Mouse (Mus musculus): ENCODE measurements at regions not wholly inside any gene's neighbourhood (a gene's known extent, or its start where the extent isn't known, plus 50 kb on each side); places are given as distances from the start of the nearest gene placed in this dataset.

GRCm38 (mm10) chr10:21741575-21741974, 140.4 kb upstream of the Sgk1 start:
- Histone ChIP-seq H3K27ac (ENCODE audit: low read length) (no peak overlapping the region), H3K9me3 (ENCODE audit: control insufficient read depth, low read depth, low read length) (no peaks in the 10 kb centered on the region), H3K4me3 (ENCODE audit: low read depth, low read length) (no peak overlapping the region), H3K9ac (replicated peaks; ENCODE audit: low read depth, low read length) (no peak overlapping the region), H3K27me3 (ENCODE audit: control insufficient read depth, insufficient read depth, low read length) (no peaks in the 10 kb centered on the region), H3K4me1 (ENCODE audit: control insufficient read depth, insufficient read depth, low read length) (no peaks in the 10 kb centered on the region), H3K36me3 (ENCODE audit: control insufficient read depth, insufficient read depth, low read length) (no peaks in the 10 kb centered on the region), H3K4me2 (replicated peaks; ENCODE audit: low read depth, low read length) (no peak overlapping the region)
- WGBS = 80% methylated on average over 8 of the region's 8 CpGs
- no peak for ATAC-seq (ENCODE audit: insufficient number of reproducible peaks, insufficient read depth, low FRiP score, low read depth)

DNA sequence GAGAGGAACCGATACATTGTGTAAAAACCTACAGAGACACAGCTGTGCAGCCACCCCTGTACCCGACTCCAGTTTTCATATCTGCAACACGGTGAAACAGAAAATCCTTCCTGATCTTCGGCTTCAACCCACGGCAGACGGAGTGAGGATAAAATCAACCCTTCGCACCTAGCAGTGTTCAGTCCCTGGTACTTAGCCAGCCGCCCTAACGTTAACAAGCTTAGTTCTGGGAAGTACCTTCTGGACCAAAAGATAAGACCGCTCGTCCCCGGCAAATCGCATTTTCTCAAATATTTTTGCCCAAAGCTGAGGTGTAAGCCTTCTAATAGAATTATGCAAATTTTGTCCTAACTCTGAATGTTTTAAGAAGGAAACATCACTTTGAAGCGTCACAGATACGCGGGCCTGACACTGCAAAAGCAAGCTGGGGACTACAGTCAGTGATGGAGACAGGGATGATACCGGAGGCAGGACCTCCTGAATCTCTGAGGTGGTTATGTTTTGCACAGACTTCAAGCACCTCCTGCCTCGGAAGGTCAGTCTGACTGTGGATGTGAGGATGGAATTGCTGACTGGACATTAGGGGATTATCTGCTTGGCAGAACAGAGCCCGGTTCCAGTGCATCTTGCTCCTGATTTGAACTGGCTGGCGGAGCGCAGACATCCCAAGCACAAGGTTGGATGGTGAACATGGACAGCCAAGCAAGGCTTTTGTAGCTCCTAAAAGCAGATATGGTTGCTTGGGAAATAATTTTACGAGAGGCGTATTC, 139.8 kb upstream of the Sgk1 start:
- Histone ChIP-seq H3K4me2 (replicated peaks; ENCODE audit: low read depth, low read length) (no peak overlapping the region), H3K4me3 (ENCODE audit: low read depth, low read length) (no peak overlapping the region), H3K36me3 (ENCODE audit: control insufficient read depth, insufficient read depth, low read length) (no peaks in the 10 kb centered on the region), H3K4me1 (ENCODE audit: control insufficient read depth, insufficient read depth, low read length) (no peaks in the 10 kb centered on the region), H3K9me3 (ENCODE audit: control insufficient read depth, low read depth, low read length) (no peaks in the 10 kb centered on the region), H3K27me3 (ENCODE audit: control insufficient read depth, insufficient read depth, low read length) (no peaks in the 10 kb centered on the region), H3K9ac (replicated peaks; ENCODE audit: low read depth, low read length) (no peak overlapping the region), H3K27ac (ENCODE audit: low read length) (no peak overlapping the region)
- ATAC-seq (ENCODE audit: insufficient number of reproducible peaks, insufficient read depth, low FRiP score, low read depth) = no peak
- 87% methylated on average over 23 of the region's 23 CpGs for WGBS

DNA sequence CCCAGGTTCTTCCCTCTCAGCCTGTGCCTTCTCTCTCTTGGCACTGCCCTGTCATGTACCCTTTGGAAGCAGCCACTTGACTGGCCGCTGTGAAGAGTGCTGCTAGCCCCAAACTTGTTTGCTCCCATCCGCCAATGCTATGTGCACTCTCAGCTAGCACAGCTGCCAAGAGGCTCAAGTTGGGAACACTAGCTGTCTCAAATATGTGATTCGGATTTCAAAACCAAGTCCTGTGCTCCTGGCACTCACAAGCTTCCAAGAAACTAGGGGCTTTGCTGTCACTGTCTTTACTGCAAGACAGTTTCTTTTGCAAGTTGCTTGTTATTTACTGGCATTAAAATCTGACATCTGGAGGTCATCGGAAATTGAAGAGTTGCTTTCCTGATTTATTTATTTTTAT, 138.6 kb upstream of the Sgk1 start:
- no peak overlapping the region for H3K4me3 ChIP-seq (ENCODE audit: low read depth, low read length)
- no peaks in the 10 kb centered on the region for H3K9me3 ChIP-seq (ENCODE audit: control insufficient read depth, low read depth, low read length)
- 83% methylated on average over 4 of the region's 4 CpGs for WGBS

DNA sequence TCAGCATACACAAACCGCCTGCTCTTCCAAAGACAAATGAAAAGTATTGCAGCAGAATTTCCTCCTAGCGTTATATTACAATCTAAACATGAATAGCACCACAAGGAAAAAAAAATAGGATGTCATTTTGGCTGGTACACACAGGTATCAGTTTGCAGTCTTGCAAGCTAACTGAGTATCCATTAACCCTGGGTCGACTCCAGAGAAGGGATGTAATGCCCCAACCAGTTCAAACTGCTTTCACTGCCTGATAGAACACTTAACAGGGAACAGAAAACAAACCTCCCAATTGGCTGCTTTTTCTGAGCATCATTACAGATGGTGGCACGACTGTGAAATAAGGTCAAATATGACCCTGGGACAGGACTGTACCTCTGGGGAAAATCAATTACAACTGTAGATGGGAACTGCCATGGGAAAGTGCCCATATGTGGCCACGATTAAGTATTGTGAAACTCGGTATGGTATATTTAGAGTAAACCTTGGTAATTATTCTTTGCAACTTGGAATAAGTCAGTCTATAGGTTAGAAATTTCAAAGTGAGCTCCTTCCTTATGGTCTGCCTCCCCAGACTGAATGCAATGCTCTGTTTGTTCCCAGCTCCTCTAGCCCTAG, 137.5 kb upstream of the Sgk1 start:
- Histone ChIP-seq H3K4me1 (ENCODE audit: control insufficient read depth, insufficient read depth, low read length) (no peaks in the 10 kb centered on the region), H3K4me2 (replicated peaks; ENCODE audit: low read depth, low read length) (no peak overlapping the region), H3K27me3 (ENCODE audit: control insufficient read depth, insufficient read depth, low read length) (no peaks in the 10 kb centered on the region), H3K9ac (replicated peaks; ENCODE audit: low read depth, low read length) (no peak overlapping the region), H3K36me3 (ENCODE audit: control insufficient read depth, insufficient read depth, low read length) (no peaks in the 10 kb centered on the region), H3K4me3 (ENCODE audit: low read depth, low read length) (no peak overlapping the region), H3K27ac (ENCODE audit: low read length) (no peak overlapping the region), H3K9me3 (ENCODE audit: control insufficient read depth, low read depth, low read length) (no peaks in the 10 kb centered on the region)
- 61% methylated on average over 6 of the region's 6 CpGs for WGBS
- no peak for ATAC-seq (ENCODE audit: insufficient number of reproducible peaks, insufficient read depth, low FRiP score, low read depth)

More for the DNA sequence above, 138.6 kb upstream of the Sgk1 start:
- ATAC-seq (ENCODE audit: insufficient number of reproducible peaks, insufficient read depth, low FRiP score, low read depth) = no peak
- no peaks in the 10 kb centered on the region for H3K4me1 ChIP-seq (ENCODE audit: control insufficient read depth, insufficient read depth, low read length)
- no peaks in the 10 kb centered on the region for H3K36me3 ChIP-seq (ENCODE audit: control insufficient read depth, insufficient read depth, low read length)
- no peaks in the 10 kb centered on the region for H3K27me3 ChIP-seq (ENCODE audit: control insufficient read depth, insufficient read depth, low read length)
- H3K27ac ChIP-seq (ENCODE audit: low read length) = no peak overlapping the region
- H3K9ac ChIP-seq (replicated peaks; ENCODE audit: low read depth, low read length) = no peak overlapping the region
- no peak overlapping the region for H3K4me2 ChIP-seq (replicated peaks; ENCODE audit: low read depth, low read length)

DNA sequence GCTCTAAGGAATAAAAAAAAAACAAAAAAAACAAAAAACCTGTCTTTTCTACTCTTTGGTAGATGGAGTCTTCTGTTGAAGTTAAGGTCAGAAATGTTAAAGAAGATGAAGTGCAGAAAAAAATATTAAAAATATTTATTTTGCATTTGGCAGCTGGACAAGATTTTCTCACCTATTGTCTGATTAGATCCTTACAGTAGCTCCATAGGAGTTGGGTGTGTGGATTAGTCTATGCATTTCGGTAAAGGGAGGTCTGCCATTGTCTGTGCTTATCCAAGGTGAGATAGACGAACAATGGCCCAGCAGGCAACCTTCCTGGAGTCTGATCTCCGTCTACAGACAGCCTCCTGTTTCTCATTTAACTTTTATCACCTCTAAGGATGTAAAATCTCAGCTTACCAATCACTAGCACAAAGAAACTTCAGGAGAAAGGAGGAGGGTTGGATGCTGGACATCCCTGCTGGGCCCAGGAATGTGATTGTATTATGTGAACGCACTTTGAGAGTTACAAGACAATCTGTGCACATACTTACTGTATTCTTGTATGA, 136.0 kb upstream of the Sgk1 start:
- H3K4me3 ChIP-seq (ENCODE audit: low read depth, low read length) = no peak overlapping the region
- H3K36me3 ChIP-seq (ENCODE audit: control insufficient read depth, insufficient read depth, low read length) = no peaks in the 10 kb centered on the region
- WGBS = 46% methylated on average over 4 of the region's 4 CpGs
- H3K27me3 ChIP-seq (ENCODE audit: control insufficient read depth, insufficient read depth, low read length) = no peaks in the 10 kb centered on the region
- no peak for ATAC-seq (ENCODE audit: insufficient number of reproducible peaks, insufficient read depth, low FRiP score, low read depth)
- no peaks in the 10 kb centered on the region for H3K4me1 ChIP-seq (ENCODE audit: control insufficient read depth, insufficient read depth, low read length)
- H3K4me2 ChIP-seq (replicated peaks; ENCODE audit: low read depth, low read length) = no peak overlapping the region
- no peak overlapping the region for H3K9ac ChIP-seq (replicated peaks; ENCODE audit: low read depth, low read length)
- no peak overlapping the region for H3K27ac ChIP-seq (ENCODE audit: low read length)
- H3K9me3 ChIP-seq (ENCODE audit: control insufficient read depth, low read depth, low read length) = no peaks in the 10 kb centered on the region

DNA sequence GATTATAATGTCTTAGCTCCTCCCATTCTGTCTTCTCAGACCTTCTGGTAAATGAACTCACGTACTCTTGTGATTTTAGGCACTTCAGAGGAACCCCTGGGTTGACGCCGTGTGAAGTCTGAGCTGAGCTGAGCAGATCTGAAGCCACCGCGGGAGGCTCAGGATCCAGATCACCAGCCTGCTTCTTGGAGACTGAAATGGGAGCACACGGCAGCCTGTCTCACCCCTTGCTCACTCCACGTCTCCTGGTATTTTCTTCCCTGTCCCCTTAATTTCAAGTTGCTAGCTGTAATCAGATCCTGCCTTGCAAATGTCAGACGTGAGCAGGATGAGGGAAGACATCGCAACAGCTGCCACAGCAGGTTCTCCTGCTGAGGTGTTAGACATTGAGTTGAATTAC, 135.3 kb upstream of the Sgk1 start:
- H3K27me3 ChIP-seq (ENCODE audit: control insufficient read depth, insufficient read depth, low read length) = no peaks in the 10 kb centered on the region
- H3K4me2 ChIP-seq (replicated peaks; ENCODE audit: low read depth, low read length) = no peak overlapping the region
- WGBS = 21% methylated on average over 9 of the region's 9 CpGs
- H3K9me3 ChIP-seq (ENCODE audit: control insufficient read depth, low read depth, low read length) = no peaks in the 10 kb centered on the region
- H3K4me1 ChIP-seq (ENCODE audit: control insufficient read depth, insufficient read depth, low read length) = no peaks in the 10 kb centered on the region
- H3K36me3 ChIP-seq (ENCODE audit: control insufficient read depth, insufficient read depth, low read length) = no peaks in the 10 kb centered on the region
- no peak overlapping the region for H3K27ac ChIP-seq (ENCODE audit: low read length)
- H3K9ac ChIP-seq (replicated peaks; ENCODE audit: low read depth, low read length) = no peak overlapping the region
- no peak for ATAC-seq (ENCODE audit: insufficient number of reproducible peaks, insufficient read depth, low FRiP score, low read depth)
- H3K4me3 ChIP-seq (ENCODE audit: low read depth, low read length) = no peak overlapping the region

DNA sequence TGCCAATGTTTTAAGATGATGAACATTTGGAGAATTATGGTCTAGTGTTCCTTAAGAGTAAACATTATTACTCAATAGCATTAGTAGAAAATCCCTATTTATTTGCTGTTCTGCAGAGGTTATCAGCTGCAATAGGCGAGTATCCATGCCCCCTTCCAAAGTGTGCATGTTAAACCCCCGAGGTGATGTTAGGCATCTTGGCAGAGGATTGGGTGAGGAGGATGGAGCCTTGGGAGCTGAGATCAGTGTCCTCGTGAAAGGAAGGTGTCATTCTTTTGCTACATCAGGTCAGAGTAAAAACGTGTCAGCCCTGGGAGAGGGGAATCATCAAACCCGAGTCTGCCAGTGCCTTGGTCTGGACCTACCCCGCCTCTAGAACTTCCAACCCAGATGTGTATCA, 130.7 kb upstream of the Sgk1 start:
- Histone ChIP-seq H3K9me3 (ENCODE audit: control insufficient read depth, low read depth, low read length) (no peaks in the 10 kb centered on the region), H3K4me3 (ENCODE audit: low read depth, low read length) (no peak overlapping the region), H3K27ac (ENCODE audit: low read length) (no peak overlapping the region), H3K27me3 (ENCODE audit: control insufficient read depth, insufficient read depth, low read length) (no peaks in the 10 kb centered on the region), H3K4me1 (ENCODE audit: control insufficient read depth, insufficient read depth, low read length) (no peaks in the 10 kb centered on the region), H3K36me3 (ENCODE audit: control insufficient read depth, insufficient read depth, low read length) (no peaks in the 10 kb centered on the region), H3K4me2 (replicated peaks; ENCODE audit: low read depth, low read length) (no peak overlapping the region), H3K9ac (replicated peaks; ENCODE audit: low read depth, low read length) (no peak overlapping the region)
- ATAC-seq (ENCODE audit: insufficient number of reproducible peaks, insufficient read depth, low FRiP score, low read depth) = no peak
- 74% methylated on average over 6 of the region's 6 CpGs for WGBS

- no peak overlapping the region for H3K4me2 ChIP-seq (replicated peaks; ENCODE audit: low read depth, low read length)
- H3K27me3 ChIP-seq (ENCODE audit: control insufficient read depth, insufficient read depth, low read length) = no peaks in the 10 kb centered on the region
- WGBS = 49% methylated on average over 3 of the region's 3 CpGs
- no peaks in the 10 kb centered on the region for H3K4me1 ChIP-seq (ENCODE audit: control insufficient read depth, insufficient read depth, low read length)
- H3K27ac ChIP-seq (ENCODE audit: low read length) = no peak overlapping the region
- H3K9ac ChIP-seq (replicated peaks; ENCODE audit: low read depth, low read length) = no peak overlapping the region
- H3K36me3 ChIP-seq (ENCODE audit: control insufficient read depth, insufficient read depth, low read length) = no peaks in the 10 kb centered on the region
- no peak for ATAC-seq (ENCODE audit: insufficient number of reproducible peaks, insufficient read depth, low FRiP score, low read depth)
- H3K9me3 ChIP-seq (ENCODE audit: control insufficient read depth, low read depth, low read length) = no peaks in the 10 kb centered on the region
- no peak overlapping the region for H3K4me3 ChIP-seq (ENCODE audit: low read depth, low read length)
These were observed 129.6 kb upstream of the Sgk1 start for GRCm38 (mm10) chr10:21752392-21752791.

Measured in stomach, embryonic 14.5 days (tissue).